Mouse (Mus musculus): ENCODE results near the gene Naa80. TPM values are rescaled to one million over a fixed set of nuclear protein-coding genes. Genes with fewer than 3 reads are reported as not detected.

The Naa80 gene
- polyA plus RNA-seq, 1 experiment from 2014 or later: 19.2 TPM

- Histone ChIP-seq H3K4me2 (ENCODE audit: low read depth, low read length) (peak overlapping the region; percentile 97), H3K27ac (ENCODE audit: low read length) (peak overlapping the region; percentile 25), H3K4me3 (ENCODE audit: low read length) (peak overlapping the region; percentile 84), H3K9ac (ENCODE audit: low read depth, low read length) (peak overlapping the region; percentile 90), H3K9me3 (ENCODE audit: control insufficient read depth, low read length) (no peaks in the 10 kb centered on the region), H3K27me3 (replicated peaks; ENCODE audit: control insufficient read depth, insufficient read depth, low read length) (no peaks in the 10 kb centered on the region), H3K4me1 (ENCODE audit: control insufficient read depth, insufficient read depth, low read length) (peaks cover 64% of the 10 kb centered on the region), H3K36me3 (ENCODE audit: control insufficient read depth, insufficient read depth, low read length) (no peaks in the 10 kb centered on the region)
- WGBS: 58% methylated on average over 6 of the region's 6 CpGs
- no peak for ATAC-seq
Measured at GRCm38 (mm10) chr9:107632478-107632877, 53.8 kb downstream of the Naa80 start.

DNA sequence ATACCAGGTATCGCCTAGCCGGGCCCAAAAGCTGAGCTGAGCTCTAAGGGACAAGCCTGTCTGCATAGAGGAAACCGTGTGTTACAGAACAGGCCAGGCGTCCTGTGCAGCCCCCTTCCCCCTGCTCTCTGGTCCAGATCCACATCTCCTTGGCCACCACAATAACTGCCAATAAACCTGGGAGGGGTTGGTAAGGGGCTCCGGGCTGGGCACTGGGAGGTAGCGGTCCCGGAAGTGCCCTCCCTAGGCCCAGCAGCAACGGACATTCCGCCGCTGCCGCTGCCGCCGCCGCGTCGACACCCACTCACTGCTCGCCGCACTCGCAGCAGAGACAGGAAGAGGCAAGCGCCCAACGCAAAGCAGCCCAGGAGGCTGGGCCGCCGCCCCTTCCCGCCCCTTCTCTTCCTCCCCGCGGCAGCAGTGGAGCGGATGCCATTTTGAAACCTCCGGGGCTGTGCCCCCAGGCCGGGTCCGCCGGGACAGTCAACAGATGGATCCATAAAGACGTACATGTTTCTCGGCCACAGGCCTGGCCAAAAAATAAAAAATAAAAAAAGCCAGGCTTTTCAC, 54.5 kb downstream of the Naa80 start:
- WGBS: 1% methylated on average over 33 of the region's 33 CpGs
- Histone ChIP-seq H3K27ac (ENCODE audit: low read length) (peak overlapping the region; percentile 91), H3K9ac (ENCODE audit: low read depth, low read length) (peak overlapping the region; percentile 90), H3K36me3 (ENCODE audit: control insufficient read depth, insufficient read depth, low read length) (no peaks in the 10 kb centered on the region), H3K4me3 (ENCODE audit: low read length) (peak overlapping the region; percentile 84), H3K4me1 (ENCODE audit: control insufficient read depth, insufficient read depth, low read length) (peaks cover 57% of the 10 kb centered on the region), H3K27me3 (replicated peaks; ENCODE audit: control insufficient read depth, insufficient read depth, low read length) (no peaks in the 10 kb centered on the region), H3K4me2 (ENCODE audit: low read depth, low read length) (peak overlapping the region; percentile 97), H3K9me3 (ENCODE audit: control insufficient read depth, low read length) (no peaks in the 10 kb centered on the region)
- peak; percentile 47 for ATAC-seq

Other genes starting within 250 kb of the Naa80 start
- 11.2 and 11.8 TPM in 2 replicates for gene Hemk1, start 240.5 kb upstream of the Naa80 start, polyA plus RNA-seq (2015; fragmentation: Nextera tagmentation; extraction: Ambion mirVana)
- gene 6430571L13Rik, start 238.3 kb upstream of the Naa80 start, polyA plus RNA-seq (2015; fragmentation: Nextera tagmentation; extraction: Ambion mirVana): 0.21 and 0.26 TPM in 2 replicates
- 0.50 and 0.77 TPM in 2 replicates for gene Cacna2d2, start 179.3 kb upstream of the Naa80 start, polyA plus RNA-seq (2015; fragmentation: Nextera tagmentation; extraction: Ambion mirVana)
- 39.4 and 40.6 TPM in 2 replicates for gene Tmem115, start 44.9 kb upstream of the Naa80 start, polyA plus RNA-seq (2015; fragmentation: Nextera tagmentation; extraction: Ambion mirVana)
- gene Cyb561d2, start 36.7 kb upstream of the Naa80 start, polyA plus RNA-seq (2015; fragmentation: Nextera tagmentation; extraction: Ambion mirVana): 39.2 and 39.9 TPM in 2 replicates
- gene Nprl2, start 36.7 kb upstream of the Naa80 start, polyA plus RNA-seq (2015; fragmentation: Nextera tagmentation; extraction: Ambion mirVana): 39.1 and 39.8 TPM in 2 replicates
- 2.3 and 2.5 TPM in 2 replicates for gene Zmynd10, start 31.6 kb upstream of the Naa80 start, polyA plus RNA-seq (2015; fragmentation: Nextera tagmentation; extraction: Ambion mirVana)
- 52.5 and 53.7 TPM in 2 replicates for gene Rassf1, start 27.3 kb upstream of the Naa80 start, polyA plus RNA-seq (2015; fragmentation: Nextera tagmentation; extraction: Ambion mirVana)
- 49.6 and 50.6 TPM in 2 replicates for gene Tusc2, start 15.6 kb upstream of the Naa80 start, polyA plus RNA-seq (2015; fragmentation: Nextera tagmentation; extraction: Ambion mirVana)
- 88.2 and 91.2 TPM in 2 replicates for gene Hyal2, start 10.9 kb upstream of the Naa80 start, polyA plus RNA-seq (2015; fragmentation: Nextera tagmentation; extraction: Ambion mirVana)
- gene Hyal1, start 2.0 kb upstream of the Naa80 start, polyA plus RNA-seq (2015; fragmentation: Nextera tagmentation; extraction: Ambion mirVana): 5.8 and 5.9 TPM in 2 replicates
- 0.66 and 0.68 TPM in 2 replicates for gene Hyal3, start 1.9 kb downstream of the Naa80 start, polyA plus RNA-seq (2015; fragmentation: Nextera tagmentation; extraction: Ambion mirVana)
- 79.0 and 89.6 TPM in 2 replicates for gene Ifrd2, start 8.8 kb downstream of the Naa80 start, polyA plus RNA-seq (2015; fragmentation: Nextera tagmentation; extraction: Ambion mirVana)
- 50.4 and 54.9 TPM in 2 replicates for gene Sema3b, start 30.3 kb downstream of the Naa80 start, polyA plus RNA-seq (2015; fragmentation: Nextera tagmentation; extraction: Ambion mirVana)
- gene Gnai2, start 56.5 kb downstream of the Naa80 start, polyA plus RNA-seq (2015; fragmentation: Nextera tagmentation; extraction: Ambion mirVana): 301 and 311 TPM in 2 replicates
- gene Slc38a3, start 90.6 kb downstream of the Naa80 start, polyA plus RNA-seq (2015; fragmentation: Nextera tagmentation; extraction: Ambion mirVana): 10.1 TPM in 2 replicates
- gene Gnat1, start 100.8 kb downstream of the Naa80 start, polyA plus RNA-seq (2015; fragmentation: Nextera tagmentation; extraction: Ambion mirVana): 0.98 and 1.6 TPM in 2 replicates
- gene Sema3f, start 131.6 kb downstream of the Naa80 start, polyA plus RNA-seq (2015; fragmentation: Nextera tagmentation; extraction: Ambion mirVana): 5.7 and 8.3 TPM in 2 replicates
- gene Rbm5, start 192.1 kb downstream of the Naa80 start, polyA plus RNA-seq (2015; fragmentation: Nextera tagmentation; extraction: Ambion mirVana): 127 and 145 TPM in 2 replicates